Mouse (Mus musculus): ENCODE data around the gene Fgf22.

DNA sequence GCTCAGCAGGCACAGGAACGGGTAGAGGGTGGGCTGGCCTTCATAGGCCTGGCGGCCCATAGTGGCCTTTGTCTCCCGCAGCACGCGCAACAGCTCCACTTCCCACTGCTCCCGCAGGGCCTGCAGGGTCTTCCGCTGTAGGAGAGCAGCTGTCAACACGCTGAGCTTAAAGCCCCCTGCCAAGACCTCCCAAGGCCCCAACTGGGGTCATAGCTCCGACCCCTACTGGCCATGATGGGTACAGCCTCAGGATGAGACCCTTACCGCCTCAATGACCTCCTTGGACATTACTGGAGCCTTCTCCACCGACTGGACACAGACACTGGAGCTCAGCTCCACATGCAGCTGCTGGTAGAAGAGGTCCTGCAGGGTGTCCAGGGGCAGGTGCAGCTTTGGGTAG is 14.0 kb upstream of the Fgf22 start:
- TF ChIP-seq CTCF (conservative IDR thresholded peaks at IDR 0.05; ENCODE audit: insufficient read depth, insufficient read length, low read depth, low read length): peak; percentile 17; the same call in 1 of the 2 replicates
- no peak for TF ChIP-seq POLR2A (IDR thresholded peaks at IDR 0.05; ENCODE audit: low read depth, low read length)

Data from kidney, adult 2 months (tissue).